Mouse (Mus musculus): ENCODE results near the gene Wdr91.

GRCm38 (mm10) chr6:34895569-34895968 is 15.1 kb downstream of the Wdr91 start:
- TF ChIP-seq CTCF (IDR thresholded peaks at IDR 0.05; ENCODE audit: extremely low read depth, insufficient read length, insufficient replicate concordance, low read depth, low read length) (no peak), POLR2A (IDR thresholded peaks at IDR 0.05; ENCODE audit: low read depth, low read length) (no peak)
